Mouse (Mus musculus): ENCODE measurements around the gene Guk1. TPM values are rescaled to one million over a fixed set of nuclear protein-coding genes. Genes with fewer than 3 reads are reported as not detected.

Guk1 gene
- 56.8 and 79.8 TPM in 2 replicates for polyA plus RNA-seq (2012; rRNA removed)

DNA sequence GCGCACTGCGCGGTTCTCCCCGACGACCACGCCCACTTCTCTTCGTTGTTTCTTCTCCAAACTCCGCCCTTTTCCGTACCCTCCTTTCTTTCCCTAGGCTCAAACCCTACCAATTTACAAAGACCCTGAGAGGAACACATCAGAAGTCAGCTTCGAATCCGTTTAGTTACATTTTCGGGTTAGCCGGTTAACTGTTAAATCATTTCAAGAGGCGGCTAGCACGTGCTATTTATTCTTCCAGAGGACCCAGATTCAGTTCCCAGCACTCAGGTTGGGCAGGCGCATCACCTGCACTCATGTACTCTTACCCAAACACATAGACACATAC lies at the start of gene Guk1:
Gene Guk1, minus strand, starts transcription at position 154 of the 328 bp plus-strand sequence.
- DNase-seq = no peak
- Histone ChIP-seq H3K27ac (ENCODE audit: control insufficient read depth, insufficient read depth, low read length) (peak within 1 kb of the TSS; percentile 30; the same call in 1 of the 2 replicates), H3K4me1 (replicated peaks; ENCODE audit: control insufficient read depth, insufficient read depth, low read length) (peaks cover 7% of the 10 kb centered on the region), H3K27me3 (ENCODE audit: control insufficient read depth, insufficient read depth, low read length) (no peaks in the 10 kb centered on the region), H3K4me3 (ENCODE audit: control insufficient read depth, insufficient read depth, low read length) (peak within 1 kb of the TSS; percentile 71), H3K36me3 (ENCODE audit: control insufficient read depth, insufficient read depth, low read length) (no peaks in the 10 kb centered on the region)
- 5% methylated on average over 16 of the region's 16 CpGs for WGBS
- TF ChIP-seq POLR2A (IDR thresholded peaks at IDR 0.05; ENCODE audit: control insufficient read depth, extremely low read depth, insufficient read depth, low read length, poor library complexity) = no peak
- no peak for TF ChIP-seq CTCF (IDR thresholded peaks at IDR 0.05; ENCODE audit: borderline replicate concordance, control insufficient read depth, extremely low read depth, insufficient read depth, low read length, poor library complexity)

- Histone ChIP-seq H3K27ac (ENCODE audit: control insufficient read depth, insufficient read depth, low read length) (no peak overlapping the region), H3K4me1 (replicated peaks; ENCODE audit: control insufficient read depth, insufficient read depth, low read length) (no peaks in the 10 kb centered on the region), H3K4me3 (ENCODE audit: control insufficient read depth, insufficient read depth, low read length) (no peak overlapping the region), H3K27me3 (ENCODE audit: control insufficient read depth, insufficient read depth, low read length) (no peaks in the 10 kb centered on the region), H3K36me3 (ENCODE audit: control insufficient read depth, insufficient read depth, low read length) (no peaks in the 10 kb centered on the region)
- 93% methylated on average over 4 of the region's 4 CpGs for WGBS
- TF ChIP-seq CTCF (IDR thresholded peaks at IDR 0.05; ENCODE audit: borderline replicate concordance, control insufficient read depth, extremely low read depth, insufficient read depth, low read length, poor library complexity) (no peak), POLR2A (IDR thresholded peaks at IDR 0.05; ENCODE audit: control insufficient read depth, extremely low read depth, insufficient read depth, low read length, poor library complexity) (no peak)
- no peak for DNase-seq
Observed at GRCm38 (mm10) chr11:59239796-59240195, 47.8 kb upstream of the Guk1 start.

DNA sequence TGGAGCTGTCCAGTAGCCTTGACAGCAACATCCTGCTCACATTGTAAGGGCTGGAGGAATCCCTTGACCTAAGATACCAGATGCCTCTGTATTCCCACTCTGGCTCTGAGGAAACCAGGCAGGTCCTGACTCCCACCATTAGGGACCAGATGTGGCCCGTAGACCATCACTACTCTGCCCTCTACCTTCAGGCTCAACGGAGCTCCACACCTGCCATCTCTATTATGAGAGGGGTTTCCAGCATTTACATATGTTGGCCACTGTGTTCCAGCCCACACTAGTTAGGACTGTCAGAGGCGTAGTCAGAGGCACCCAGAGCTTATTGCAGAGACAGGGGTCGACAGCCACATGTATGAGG lies 47.4 kb upstream of the Guk1 start:
- H3K36me3 ChIP-seq (ENCODE audit: control insufficient read depth, insufficient read depth, low read length) = no peaks in the 10 kb centered on the region
- H3K27me3 ChIP-seq (ENCODE audit: control insufficient read depth, insufficient read depth, low read length) = no peaks in the 10 kb centered on the region
- no peak for DNase-seq
- WGBS = 82% methylated on average over 4 of the region's 4 CpGs
- H3K4me3 ChIP-seq (ENCODE audit: control insufficient read depth, insufficient read depth, low read length) = no peak overlapping the region
- H3K4me1 ChIP-seq (replicated peaks; ENCODE audit: control insufficient read depth, insufficient read depth, low read length) = no peaks in the 10 kb centered on the region
- TF ChIP-seq CTCF (IDR thresholded peaks at IDR 0.05; ENCODE audit: borderline replicate concordance, control insufficient read depth, extremely low read depth, insufficient read depth, low read length, poor library complexity) (no peak), POLR2A (IDR thresholded peaks at IDR 0.05; ENCODE audit: control insufficient read depth, extremely low read depth, insufficient read depth, low read length, poor library complexity) (no peak)
- H3K27ac ChIP-seq (ENCODE audit: control insufficient read depth, insufficient read depth, low read length) = no peak overlapping the region

- 12% methylated on average over 15 of the region's 15 CpGs for WGBS
- no peak overlapping the region for H3K4me3 ChIP-seq (ENCODE audit: control insufficient read depth, insufficient read depth, low read length)
- H3K4me1 ChIP-seq (replicated peaks; ENCODE audit: control insufficient read depth, insufficient read depth, low read length) = no peaks in the 10 kb centered on the region
- no peaks in the 10 kb centered on the region for H3K36me3 ChIP-seq (ENCODE audit: control insufficient read depth, insufficient read depth, low read length)
- H3K27ac ChIP-seq (ENCODE audit: control insufficient read depth, insufficient read depth, low read length) = no peak overlapping the region
- peak; percentile 40 for DNase-seq
- H3K27me3 ChIP-seq (ENCODE audit: control insufficient read depth, insufficient read depth, low read length) = no peaks in the 10 kb centered on the region
- TF ChIP-seq CTCF (IDR thresholded peaks at IDR 0.05; ENCODE audit: borderline replicate concordance, control insufficient read depth, extremely low read depth, insufficient read depth, low read length, poor library complexity) (no peak), POLR2A (IDR thresholded peaks at IDR 0.05; ENCODE audit: control insufficient read depth, extremely low read depth, insufficient read depth, low read length, poor library complexity) (no peak)
Observed at GRCm38 (mm10) chr11:59238525-59239427, 46.8 kb upstream of the Guk1 start.

DNA sequence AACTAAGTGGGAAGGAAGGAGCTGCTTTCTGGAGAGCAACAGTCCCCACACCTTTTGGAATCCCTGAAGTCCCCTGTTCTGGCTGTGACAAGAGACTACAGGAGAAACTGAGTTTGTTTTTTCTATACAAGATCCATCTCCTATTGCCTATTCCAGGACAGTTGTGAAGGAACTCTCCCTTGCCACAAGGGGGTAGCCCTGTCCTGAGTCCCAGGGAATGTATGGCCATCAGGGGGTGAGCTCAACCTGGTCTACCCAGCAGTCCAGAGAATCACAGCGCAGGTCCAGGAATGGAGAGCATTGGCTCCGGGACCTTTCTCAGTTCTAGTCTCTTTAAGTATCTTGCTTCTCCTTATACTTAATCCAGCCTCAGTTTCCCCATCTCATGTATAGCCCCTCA lies 40.8 kb upstream of the Guk1 start:
- H3K27ac ChIP-seq (ENCODE audit: control insufficient read depth, insufficient read depth, low read length) = no peak overlapping the region
- TF ChIP-seq POLR2A (IDR thresholded peaks at IDR 0.05; ENCODE audit: control insufficient read depth, extremely low read depth, insufficient read depth, low read length, poor library complexity) (no peak), CTCF (IDR thresholded peaks at IDR 0.05; ENCODE audit: borderline replicate concordance, control insufficient read depth, extremely low read depth, insufficient read depth, low read length, poor library complexity) (no peak)
- H3K27me3 ChIP-seq (ENCODE audit: control insufficient read depth, insufficient read depth, low read length) = no peaks in the 10 kb centered on the region
- H3K4me1 ChIP-seq (replicated peaks; ENCODE audit: control insufficient read depth, insufficient read depth, low read length) = peaks cover 10% of the 10 kb centered on the region
- H3K36me3 ChIP-seq (ENCODE audit: control insufficient read depth, insufficient read depth, low read length) = no peaks in the 10 kb centered on the region
- no peak overlapping the region for H3K4me3 ChIP-seq (ENCODE audit: control insufficient read depth, insufficient read depth, low read length)
- no peak for DNase-seq
- 80% methylated on average over 2 of the region's 2 CpGs for WGBS

- DNase-seq = peak; percentile 66
- Histone ChIP-seq H3K4me3 (ENCODE audit: control insufficient read depth, insufficient read depth, low read length) (no peak overlapping the region), H3K27ac (ENCODE audit: control insufficient read depth, insufficient read depth, low read length) (no peak overlapping the region), H3K4me1 (replicated peaks; ENCODE audit: control insufficient read depth, insufficient read depth, low read length) (peaks cover 17% of the 10 kb centered on the region), H3K36me3 (ENCODE audit: control insufficient read depth, insufficient read depth, low read length) (no peaks in the 10 kb centered on the region), H3K27me3 (ENCODE audit: control insufficient read depth, insufficient read depth, low read length) (no peaks in the 10 kb centered on the region)
- WGBS = 18% methylated on average over 7 of the region's 7 CpGs
- no peak for TF ChIP-seq POLR2A (IDR thresholded peaks at IDR 0.05; ENCODE audit: control insufficient read depth, extremely low read depth, insufficient read depth, low read length, poor library complexity)
- TF ChIP-seq CTCF (IDR thresholded peaks at IDR 0.05; ENCODE audit: borderline replicate concordance, control insufficient read depth, extremely low read depth, insufficient read depth, low read length, poor library complexity) = peak; percentile 71; the same call in 1 of the 2 replicates
Observed at GRCm38 (mm10) chr11:59230144-59230760, 38.2 kb upstream of the Guk1 start.
